Mouse (Mus musculus): Measurements from ENCODE around the gene Pih1d3. TPM values are rescaled to one million over a fixed set of nuclear protein-coding genes. Genes with fewer than 3 reads are reported as not detected.
A peak's percentile ranks its signal among the peaks of the same experiment; 100 is the strongest.

Pih1d3 gene
- total RNA-seq (2014; rRNA removed) = not detected in 2 replicates
- not detected in 2 replicates for polyA plus RNA-seq (2015; fragmentation: Nextera tagmentation; extraction: Ambion mirVana)

DNA sequence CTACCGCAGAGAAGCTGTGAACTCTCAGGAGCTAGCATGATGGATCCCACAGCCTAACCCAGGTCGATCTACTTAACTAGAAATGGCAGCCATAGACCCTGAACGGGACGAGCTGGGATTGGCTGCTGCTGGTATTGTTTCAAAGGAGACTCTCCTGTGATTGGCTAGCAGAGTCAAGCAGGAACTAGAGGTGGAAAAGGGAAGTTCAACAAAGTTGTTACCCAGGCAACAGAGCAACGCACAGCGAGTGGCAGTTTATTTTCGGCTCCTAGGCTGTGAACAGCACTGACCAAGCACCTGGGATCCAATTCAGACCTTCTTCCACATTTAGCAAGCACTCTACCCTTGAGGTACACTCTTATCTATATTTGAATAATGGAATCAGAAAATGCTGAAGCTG lies at the start of gene Pih1d3, which contains the start of gene 4931428L18Rik:
Gene Pih1d3 (plus strand): TSS at position 275 of the 400 bp plus-strand sequence.
Gene 4931428L18Rik (minus strand): TSS at position 121 of the 400 bp plus-strand sequence.
- Histone ChIP-seq H3K4me3 (ENCODE audit: low read depth, low read length) (no peak within 1 kb of the TSS), H3K9me3 (ENCODE audit: low read length) (no peaks in the 10 kb centered on the region), H3K4me1 (ENCODE audit: insufficient read depth, low read length) (no peaks in the 10 kb centered on the region), H3K27ac (ENCODE audit: low read depth, low read length) (no peak within 1 kb of the TSS), H3K36me3 (ENCODE audit: insufficient read depth, low read length) (no peaks in the 10 kb centered on the region), H3K27me3 (ENCODE audit: insufficient read depth, low read length) (no peaks in the 10 kb centered on the region), H3K4me2 (ENCODE audit: low read depth, low read length, poor library complexity, severe bottlenecking) (no peak within 1 kb of the TSS), H3K9ac (replicated peaks; ENCODE audit: low read length, poor library complexity, severe bottlenecking) (no peak within 1 kb of the TSS)
- ATAC-seq (ENCODE audit: low FRiP score) (no peak), DNase-seq (ENCODE audit: low spot score) (no peak)
- TF ChIP-seq CTCF (IDR thresholded peaks at IDR 0.05) = no peak
- 87% methylated on average over 7 of the region's 7 CpGs for WGBS

DNA sequence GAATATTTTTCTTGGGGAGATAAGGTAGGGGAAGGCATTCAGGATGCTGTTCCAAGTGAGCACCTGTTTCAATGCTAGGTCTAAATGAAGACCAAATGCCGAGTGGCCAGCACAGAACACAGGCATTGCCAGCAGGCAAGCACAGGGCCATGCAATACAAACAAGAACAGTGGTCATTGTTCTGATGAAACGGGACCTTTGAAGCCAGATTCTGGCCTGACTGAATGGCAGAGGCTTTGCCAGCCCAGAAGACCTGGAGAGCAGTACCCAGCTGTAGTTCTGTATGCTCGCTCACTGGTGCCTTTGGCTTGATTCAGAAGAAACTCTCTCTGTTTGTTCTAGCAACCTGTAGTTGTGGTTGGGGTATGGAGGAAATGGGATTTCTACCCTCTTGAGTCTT lies 47.2 kb upstream of the Pih1d3 start:
- no peak for TF ChIP-seq CTCF (IDR thresholded peaks at IDR 0.05)
- ATAC-seq (ENCODE audit: low FRiP score) (no peak), DNase-seq (ENCODE audit: low spot score) (no peak)
- H3K9ac ChIP-seq (replicated peaks; ENCODE audit: low read length, poor library complexity, severe bottlenecking) = no peak overlapping the region
- 80% methylated on average over 3 of the region's 3 CpGs for WGBS
- no peaks in the 10 kb centered on the region for H3K9me3 ChIP-seq (ENCODE audit: low read length)
- H3K36me3 ChIP-seq (ENCODE audit: insufficient read depth, low read length) = no peaks in the 10 kb centered on the region
- no peak overlapping the region for H3K4me2 ChIP-seq (ENCODE audit: low read depth, low read length, poor library complexity, severe bottlenecking)
- H3K4me3 ChIP-seq (ENCODE audit: low read depth, low read length) = no peak overlapping the region
- H3K4me1 ChIP-seq (ENCODE audit: insufficient read depth, low read length) = no peaks in the 10 kb centered on the region
- H3K27ac ChIP-seq (ENCODE audit: low read depth, low read length) = no peak overlapping the region
- H3K27me3 ChIP-seq (ENCODE audit: insufficient read depth, low read length) = no peaks in the 10 kb centered on the region

DNA sequence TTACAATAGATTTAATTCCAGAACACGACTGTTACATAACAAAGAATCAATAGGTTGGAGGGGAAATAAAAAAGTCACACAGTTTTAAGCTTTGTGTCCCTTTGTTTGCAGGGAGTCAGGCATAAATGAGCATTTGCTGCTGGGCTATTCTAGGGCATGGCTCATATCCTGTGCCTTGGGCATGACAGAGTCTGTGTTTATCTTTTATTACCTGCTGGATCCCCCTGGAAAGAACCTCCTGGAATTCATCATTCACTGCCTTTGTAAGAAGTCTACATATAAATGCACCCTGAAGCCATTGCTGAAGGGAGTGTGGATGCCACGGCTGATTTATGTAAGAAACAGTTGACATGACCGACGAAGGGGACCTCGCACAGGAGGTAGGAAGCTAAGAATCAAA lies 46.5 kb upstream of the Pih1d3 start, which contains the start of gene Lgsn:
Gene Lgsn (plus strand): TSS at position 301 of the 400 bp plus-strand sequence.
- DNase-seq (ENCODE audit: low spot score) (no peak), ATAC-seq (ENCODE audit: low FRiP score) (no peak)
- no peak within 1 kb of the TSS for H3K4me3 ChIP-seq (ENCODE audit: low read depth, low read length)
- H3K9me3 ChIP-seq (ENCODE audit: low read length) = no peaks in the 10 kb centered on the region
- 66% methylated on average over 5 of the region's 5 CpGs for WGBS
- no peaks in the 10 kb centered on the region for H3K36me3 ChIP-seq (ENCODE audit: insufficient read depth, low read length)
- H3K4me2 ChIP-seq (ENCODE audit: low read depth, low read length, poor library complexity, severe bottlenecking) = no peak within 1 kb of the TSS
- TF ChIP-seq CTCF (IDR thresholded peaks at IDR 0.05) = no peak
- no peaks in the 10 kb centered on the region for H3K27me3 ChIP-seq (ENCODE audit: insufficient read depth, low read length)
- no peaks in the 10 kb centered on the region for H3K4me1 ChIP-seq (ENCODE audit: insufficient read depth, low read length)
- no peak within 1 kb of the TSS for H3K9ac ChIP-seq (replicated peaks; ENCODE audit: low read length, poor library complexity, severe bottlenecking)
- H3K27ac ChIP-seq (ENCODE audit: low read depth, low read length) = no peak within 1 kb of the TSS

DNA sequence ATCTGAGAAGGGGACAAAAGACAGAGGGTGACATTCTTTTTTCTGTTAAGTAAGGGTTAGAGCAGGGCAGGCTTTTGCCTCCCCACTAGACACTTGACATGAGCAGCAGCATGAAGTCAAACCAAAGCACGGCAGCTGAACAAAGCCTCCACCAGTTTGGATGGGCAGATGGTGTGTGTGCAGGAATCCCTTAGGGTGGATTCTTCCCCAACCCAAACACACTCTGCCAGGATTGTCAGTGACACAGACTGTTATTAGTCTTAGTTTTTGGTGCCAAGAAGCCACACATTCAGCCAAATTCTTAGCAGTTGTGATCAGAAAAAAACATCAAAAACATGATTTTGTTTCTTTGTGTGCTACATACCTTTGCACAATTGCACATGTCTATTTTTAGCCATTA lies 44.4 kb upstream of the Pih1d3 start:
- no peak overlapping the region for H3K9ac ChIP-seq (replicated peaks; ENCODE audit: low read length, poor library complexity, severe bottlenecking)
- no peak overlapping the region for H3K4me2 ChIP-seq (ENCODE audit: low read depth, low read length, poor library complexity, severe bottlenecking)
- no peaks in the 10 kb centered on the region for H3K4me1 ChIP-seq (ENCODE audit: insufficient read depth, low read length)
- H3K27ac ChIP-seq (ENCODE audit: low read depth, low read length) = no peak overlapping the region
- peak; percentile 58 for DNase-seq (ENCODE audit: low spot score)
- H3K4me3 ChIP-seq (ENCODE audit: low read depth, low read length) = no peak overlapping the region
- no peak for ATAC-seq (ENCODE audit: low FRiP score)
- H3K36me3 ChIP-seq (ENCODE audit: insufficient read depth, low read length) = no peaks in the 10 kb centered on the region
- no peak for TF ChIP-seq CTCF (IDR thresholded peaks at IDR 0.05)
- no peaks in the 10 kb centered on the region for H3K27me3 ChIP-seq (ENCODE audit: insufficient read depth, low read length)
- 22% methylated on average over 1 of the region's 1 CpGs for WGBS
- H3K9me3 ChIP-seq (ENCODE audit: low read length) = no peaks in the 10 kb centered on the region

DNA sequence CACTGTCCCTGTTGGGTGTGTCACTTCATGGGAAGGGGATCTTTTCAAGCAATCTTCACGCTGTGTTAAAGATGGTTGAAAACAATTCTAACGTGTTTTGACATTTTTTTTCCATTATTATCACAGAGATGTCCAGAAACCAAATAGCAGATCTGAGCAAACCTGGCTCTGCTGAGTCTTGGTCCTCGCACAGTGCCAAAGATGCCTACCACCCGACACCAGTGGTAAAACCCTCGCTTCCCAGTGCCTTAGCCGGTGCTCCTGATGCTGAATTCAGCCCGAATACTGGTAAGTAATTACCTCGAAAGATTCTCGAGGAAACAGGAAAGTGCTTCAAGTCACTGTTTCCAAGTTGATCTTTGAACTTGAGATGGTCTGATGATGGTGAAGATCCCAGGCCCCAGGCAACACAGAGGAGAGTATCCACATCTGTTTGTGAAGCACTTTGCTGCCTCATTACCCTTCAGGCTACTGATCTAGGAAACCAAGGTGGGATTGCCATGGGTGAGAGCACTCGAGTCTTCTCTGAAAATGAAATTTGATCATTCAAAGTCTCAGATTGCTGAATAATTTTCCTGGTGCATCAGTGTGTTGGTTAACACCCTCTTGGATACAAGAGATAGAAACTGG lies 32.3 kb upstream of the Pih1d3 start:
- Histone ChIP-seq H3K9me3 (ENCODE audit: low read length) (no peaks in the 10 kb centered on the region), H3K36me3 (ENCODE audit: insufficient read depth, low read length) (no peaks in the 10 kb centered on the region), H3K4me2 (ENCODE audit: low read depth, low read length, poor library complexity, severe bottlenecking) (no peak overlapping the region), H3K27ac (ENCODE audit: low read depth, low read length) (no peak overlapping the region), H3K4me1 (ENCODE audit: insufficient read depth, low read length) (no peaks in the 10 kb centered on the region), H3K9ac (replicated peaks; ENCODE audit: low read length, poor library complexity, severe bottlenecking) (no peak overlapping the region), H3K27me3 (ENCODE audit: insufficient read depth, low read length) (no peaks in the 10 kb centered on the region), H3K4me3 (ENCODE audit: low read depth, low read length) (no peak overlapping the region)
- no peak for TF ChIP-seq CTCF (IDR thresholded peaks at IDR 0.05)
- ATAC-seq (ENCODE audit: low FRiP score) (no peak), DNase-seq (ENCODE audit: low spot score) (no peak)
- WGBS = 81% methylated on average over 10 of the region's 10 CpGs

DNA sequence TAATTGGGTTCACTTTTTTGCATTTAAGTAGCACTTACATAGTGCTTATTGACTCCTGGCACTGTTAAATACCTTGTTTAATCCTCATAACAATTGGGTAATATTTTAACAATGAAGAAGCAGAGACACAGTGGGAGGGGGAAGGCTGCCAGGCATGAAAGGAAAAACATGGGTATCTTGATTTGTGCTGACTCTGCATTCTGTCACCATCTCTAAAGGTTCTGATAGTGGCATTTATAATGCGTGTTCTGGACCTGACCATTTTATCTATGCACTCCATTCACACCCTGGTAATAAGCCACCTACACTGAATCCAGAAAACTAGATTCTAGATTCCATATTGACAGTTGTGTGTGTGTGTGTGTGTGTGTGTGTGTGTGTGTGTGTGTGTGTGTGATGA lies 27.0 kb upstream of the Pih1d3 start:
- DNase-seq (ENCODE audit: low spot score) = no peak
- no peak overlapping the region for H3K9ac ChIP-seq (replicated peaks; ENCODE audit: low read length, poor library complexity, severe bottlenecking)
- H3K9me3 ChIP-seq (ENCODE audit: low read length) = no peaks in the 10 kb centered on the region
- ATAC-seq (ENCODE audit: low FRiP score) = no peak
- WGBS = 79% methylated on average over 1 of the region's 1 CpGs
- H3K36me3 ChIP-seq (ENCODE audit: insufficient read depth, low read length) = no peaks in the 10 kb centered on the region
- TF ChIP-seq CTCF (IDR thresholded peaks at IDR 0.05) = no peak
- no peaks in the 10 kb centered on the region for H3K4me1 ChIP-seq (ENCODE audit: insufficient read depth, low read length)
- H3K4me3 ChIP-seq (ENCODE audit: low read depth, low read length) = no peak overlapping the region
- no peaks in the 10 kb centered on the region for H3K27me3 ChIP-seq (ENCODE audit: insufficient read depth, low read length)
- no peak overlapping the region for H3K4me2 ChIP-seq (ENCODE audit: low read depth, low read length, poor library complexity, severe bottlenecking)
- H3K27ac ChIP-seq (ENCODE audit: low read depth, low read length) = no peak overlapping the region
